Mouse (Mus musculus): Measurements from ENCODE around the gene Cxcr4. TPM values are rescaled to one million over a fixed set of nuclear protein-coding genes. Genes with fewer than 3 reads are reported as not detected.

Cxcr4 gene
- polyA plus RNA-seq, 1 experiment from 2014 or later = 13.3 TPM

- Histone ChIP-seq H3K36me3 (ENCODE audit: insufficient read depth, low read length) (no peaks in the 10 kb centered on the region), H3K4me3 (ENCODE audit: low read depth, low read length) (no peak overlapping the region), H3K9ac (replicated peaks; ENCODE audit: low read depth) (no peak overlapping the region), H3K9me3 (ENCODE audit: low read length) (no peaks in the 10 kb centered on the region), H3K4me1 (ENCODE audit: insufficient read depth, low read depth, low read length) (no peaks in the 10 kb centered on the region), H3K27me3 (replicated peaks; ENCODE audit: insufficient read depth, low read length) (no peaks in the 10 kb centered on the region), H3K4me2 (replicated peaks; ENCODE audit: low read depth, low read length) (no peak overlapping the region), H3K27ac (ENCODE audit: low read length) (no peak overlapping the region)
- TF ChIP-seq CTCF (IDR thresholded peaks at IDR 0.05) (no peak), EP300 (IDR thresholded peaks at IDR 0.05) (no peak)
- DNase-seq (ENCODE audit: low spot score) (no peak), ATAC-seq (no peak)
- 59% methylated on average over 2 of the region's 2 CpGs for WGBS
These were observed 51.9 kb downstream of the Cxcr4 start for GRCm38 (mm10) chr1:128540213-128540612.

- Histone ChIP-seq H3K27ac (ENCODE audit: low read length) (no peak overlapping the region), H3K9ac (replicated peaks; ENCODE audit: low read depth) (no peak overlapping the region), H3K4me2 (replicated peaks; ENCODE audit: low read depth, low read length) (no peak overlapping the region), H3K4me3 (ENCODE audit: low read depth, low read length) (no peak overlapping the region), H3K9me3 (ENCODE audit: low read length) (no peaks in the 10 kb centered on the region), H3K4me1 (ENCODE audit: insufficient read depth, low read depth, low read length) (no peaks in the 10 kb centered on the region), H3K27me3 (replicated peaks; ENCODE audit: insufficient read depth, low read length) (no peaks in the 10 kb centered on the region), H3K36me3 (ENCODE audit: insufficient read depth, low read length) (no peaks in the 10 kb centered on the region)
- 67% methylated on average over 10 of the region's 10 CpGs for WGBS
- DNase-seq (ENCODE audit: low spot score) (no peak), ATAC-seq (no peak)
- TF ChIP-seq CTCF (IDR thresholded peaks at IDR 0.05) (no peak), EP300 (IDR thresholded peaks at IDR 0.05) (no peak)
These were observed 52.5 kb downstream of the Cxcr4 start for GRCm38 (mm10) chr1:128539555-128539954.

Other genes with a start within 250 kb of the Cxcr4 start
- 37.8 and 38.5 TPM in 2 replicates for gene Mcm6, start 232.6 kb downstream of the Cxcr4 start, polyA plus RNA-seq (2015; fragmentation: Nextera tagmentation; extraction: Ambion mirVana)
- 68.5 and 80.8 TPM in 2 replicates for gene Dars, start 174.9 kb downstream of the Cxcr4 start, polyA plus RNA-seq (2015; fragmentation: Nextera tagmentation; extraction: Ambion mirVana)

Data from lung, postnatal 0 days (tissue).